Mouse (Mus musculus): ENCODE data around the gene Klhdc1.

GRCm38 (mm10) chr12:69318431-69318830, 77.5 kb downstream of the Klhdc1 start:
- no peak for TF ChIP-seq POLR2A (IDR thresholded peaks at IDR 0.05; ENCODE audit: low read depth, low read length)
- no peak for TF ChIP-seq CTCF (IDR thresholded peaks at IDR 0.05; ENCODE audit: extremely low read depth, insufficient read depth, insufficient read length, insufficient replicate concordance)

Measured in spleen, adult 2 months (tissue).